Mouse (Mus musculus) left cerebral cortex, postnatal 14 days (tissue): ENCODE data around the gene Cfap61. TPM values are rescaled to one million over a fixed set of nuclear protein-coding genes. Genes with fewer than 3 reads are reported as not detected.

Experiments
- total RNA-seq, 2 experiments: library from RNA; stranded (reverse); gene quantifications; 2 replicates each; pipeline ENCODE4 v1.2.3; 2021

Gene Cfap61
- total RNA-seq, 2 experiments from 2014 or later: 3.0 to 7.5 TPM

Other genes with a start within 250 kb of the Cfap61 start
- gene Naa20, start 32.7 kb upstream of the Cfap61 start, total RNA-seq: 10 to 100 TPM; 72.3 to 79.3 TPM
- 10 to 100 TPM; 16.7 to 18.9 TPM for gene Crnkl1, start 230 bp downstream of the Cfap61 start, total RNA-seq